Mouse (Mus musculus): Measurements from ENCODE around the gene Dhcr7. TPM values are rescaled to one million over a fixed set of nuclear protein-coding genes. Genes with fewer than 3 reads are reported as not detected.

The Dhcr7 gene
- polyA plus RNA-seq, 1 experiment from 2014 or later, result 57.2 TPM

DNA sequence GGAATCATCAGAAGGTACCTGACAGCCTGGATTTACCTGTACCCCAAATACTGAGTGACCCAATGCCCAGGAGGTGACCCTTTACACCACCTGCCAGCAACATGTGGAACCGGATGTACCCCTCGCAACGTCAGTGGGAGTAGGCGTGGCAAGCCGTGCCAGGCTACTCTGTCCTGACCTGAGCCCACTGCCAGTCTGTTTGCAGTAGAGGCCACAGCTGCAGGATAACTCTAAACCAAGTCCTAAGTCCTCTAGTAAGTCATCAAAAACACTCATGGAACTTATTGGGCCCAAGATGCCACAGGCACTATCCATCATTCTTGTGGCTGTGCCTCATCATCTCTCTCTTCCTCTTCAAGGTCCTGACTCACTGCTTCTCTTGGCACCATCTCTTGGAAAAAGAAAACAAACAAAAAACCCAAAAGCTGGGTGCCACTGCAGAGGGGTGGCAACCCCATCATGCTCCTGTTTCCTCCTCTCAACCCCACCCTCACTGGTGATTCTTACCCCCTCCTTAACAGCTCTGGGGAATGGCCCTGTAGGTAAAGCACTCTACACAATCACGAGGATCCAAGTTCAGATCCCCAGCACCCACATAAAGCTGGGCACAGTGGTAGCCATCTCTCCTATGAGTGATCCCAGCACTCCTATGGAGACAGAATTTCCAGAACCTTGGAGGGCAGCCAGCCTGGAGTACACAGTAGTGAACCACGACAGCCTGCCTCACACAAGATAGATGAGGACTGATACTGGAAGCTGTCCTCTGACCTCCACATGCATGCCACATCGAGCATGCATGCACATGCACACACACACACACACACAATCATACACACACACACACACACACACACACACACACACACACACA, 21.5 kb upstream of the Dhcr7 start:
- no peak overlapping the region for H3K4me2 ChIP-seq
- H3K4me3 ChIP-seq (replicated peaks), result no peak overlapping the region
- H3K27ac ChIP-seq (replicated peaks), result no peak overlapping the region
- no peak overlapping the region for H3K9ac ChIP-seq
- H3K4me1 ChIP-seq (replicated peaks), result 0 out of 2 replicates have a peak, but pooled peaks cover 4% of the 10 kb centered on the region
- WGBS (ENCODE audit: insufficient replicate concordance), result 72% methylated on average over 8 of the region's 8 CpGs
- no peaks in the 10 kb centered on the region for H3K27me3 ChIP-seq
- no peaks in the 10 kb centered on the region for H3K9me3 ChIP-seq (replicated peaks)
- H3K36me3 ChIP-seq (replicated peaks), result peaks cover 69% of the 10 kb centered on the region
- no peak for ATAC-seq (ENCODE audit: insufficient read depth)

GRCm38 (mm10) chr7:143805199-143805624, 17.7 kb upstream of the Dhcr7 start:
- Histone ChIP-seq H3K4me3 (replicated peaks) (no peak overlapping the region), H3K9ac (no peak overlapping the region), H3K9me3 (replicated peaks) (no peaks in the 10 kb centered on the region), H3K4me1 (replicated peaks) (0 out of 2 replicates have a peak, but pooled peaks cover 4% of the 10 kb centered on the region), H3K27me3 (no peaks in the 10 kb centered on the region), H3K36me3 (replicated peaks) (peaks cover 60% of the 10 kb centered on the region), H3K4me2 (no peak overlapping the region), H3K27ac (replicated peaks) (no peak overlapping the region)
- ATAC-seq (ENCODE audit: insufficient read depth), result no peak
- WGBS (ENCODE audit: insufficient replicate concordance), result 59% methylated on average over 5 of the region's 5 CpGs

DNA sequence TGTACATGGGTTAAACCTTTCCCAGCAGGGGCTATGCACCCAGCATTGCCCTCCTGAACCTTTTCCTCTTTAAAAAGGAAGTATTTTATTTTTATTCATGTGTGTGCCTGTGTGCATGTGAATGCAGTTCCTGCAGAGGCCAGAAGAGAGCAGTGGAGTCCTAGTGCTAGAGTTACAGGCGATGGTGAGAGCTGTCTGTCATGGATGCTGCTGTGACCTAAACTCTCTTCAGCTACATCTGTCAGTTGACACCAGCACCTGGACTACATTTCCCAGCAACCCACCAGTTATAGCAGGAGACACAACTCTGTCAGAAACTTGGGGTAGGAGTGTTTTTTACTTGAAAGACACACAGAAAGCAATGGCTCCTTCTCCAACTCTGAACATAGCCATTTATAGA, 14.0 kb upstream of the Dhcr7 start:
- Histone ChIP-seq H3K9me3 (replicated peaks) (no peaks in the 10 kb centered on the region), H3K4me3 (replicated peaks) (no peak overlapping the region), H3K9ac (no peak overlapping the region), H3K27ac (replicated peaks) (no peak overlapping the region), H3K4me1 (replicated peaks) (0 out of 2 replicates have a peak, but pooled peaks cover 4% of the 10 kb centered on the region), H3K4me2 (no peak overlapping the region), H3K27me3 (no peaks in the 10 kb centered on the region), H3K36me3 (replicated peaks) (peaks cover 69% of the 10 kb centered on the region)
- ATAC-seq (ENCODE audit: insufficient read depth), result no peak
- 49% methylated on average over 1 of the region's 1 CpGs for WGBS (ENCODE audit: insufficient replicate concordance)

GRCm38 (mm10) chr7:143819201-143819600, 3.7 kb upstream of the Dhcr7 start:
- WGBS (ENCODE audit: insufficient replicate concordance), result 64% methylated on average over 4 of the region's 4 CpGs
- H3K4me2 ChIP-seq, result no peak overlapping the region

DNA sequence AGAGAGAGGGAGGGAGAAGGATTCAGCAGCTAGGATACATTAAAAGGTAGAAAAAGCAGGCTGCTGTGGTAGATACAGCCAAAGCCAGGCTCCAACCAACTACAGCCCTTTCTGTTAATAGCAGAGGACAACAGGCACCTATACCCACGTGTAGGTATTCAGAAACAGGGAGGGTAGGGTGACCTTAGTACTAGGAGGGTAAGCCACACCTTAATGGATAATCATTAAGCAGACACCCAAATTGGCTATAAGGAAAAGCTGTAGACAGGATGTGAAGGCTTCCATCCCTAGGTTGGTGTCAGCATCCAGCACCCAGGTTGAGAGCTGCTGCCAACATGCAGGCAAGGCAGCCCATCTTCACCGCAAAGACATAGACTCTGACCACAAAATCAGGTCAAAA, 1.7 kb upstream of the Dhcr7 start:
- Histone ChIP-seq H3K4me3 (replicated peaks) (no peak overlapping the region), H3K9ac (no peak overlapping the region), H3K4me1 (replicated peaks) (peaks cover 28% of the 10 kb centered on the region), H3K27me3 (no peaks in the 10 kb centered on the region), H3K27ac (replicated peaks) (no peak overlapping the region), H3K4me2 (peak overlapping the region; percentile 75), H3K36me3 (replicated peaks) (0 out of 2 replicates have a peak, but pooled peaks cover 8% of the 10 kb centered on the region), H3K9me3 (replicated peaks) (no peaks in the 10 kb centered on the region)
- 69% methylated on average over 2 of the region's 2 CpGs for WGBS (ENCODE audit: insufficient replicate concordance)
- ATAC-seq (ENCODE audit: insufficient read depth), result no peak

More at GRCm38 (mm10) chr7:143819201-143819600, 3.7 kb upstream of the Dhcr7 start:
- Histone ChIP-seq H3K9me3 (replicated peaks) (no peaks in the 10 kb centered on the region), H3K36me3 (replicated peaks) (peaks cover 24% of the 10 kb centered on the region), H3K9ac (no peak overlapping the region), H3K4me1 (replicated peaks) (peaks cover 28% of the 10 kb centered on the region), H3K4me3 (replicated peaks) (no peak overlapping the region), H3K27ac (replicated peaks) (no peak overlapping the region), H3K27me3 (no peaks in the 10 kb centered on the region)
- no peak for ATAC-seq (ENCODE audit: insufficient read depth)

DNA sequence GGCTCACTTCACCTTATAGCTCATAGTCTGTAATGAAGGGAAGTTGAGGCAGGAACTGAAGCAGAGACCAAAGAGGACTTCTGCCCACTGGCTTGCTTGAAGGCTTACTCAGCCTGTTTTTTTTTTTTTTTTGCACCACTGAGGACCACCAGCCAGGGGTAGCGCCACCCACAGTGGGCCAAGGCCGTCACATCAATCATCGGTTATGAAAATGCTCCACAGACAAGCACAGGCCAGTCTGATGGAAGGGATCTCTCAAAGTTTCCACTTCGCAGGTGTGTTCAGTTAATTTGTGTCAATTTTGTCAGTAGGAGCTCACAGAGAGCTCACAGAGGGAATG, 291 bp downstream of the Dhcr7 start:
- H3K27ac ChIP-seq (replicated peaks), result peak overlapping the region; percentile 63
- peaks cover 26% of the 10 kb centered on the region for H3K4me1 ChIP-seq (replicated peaks)
- H3K4me3 ChIP-seq (replicated peaks), result peak overlapping the region; percentile 68
- no peaks in the 10 kb centered on the region for H3K27me3 ChIP-seq
- H3K4me2 ChIP-seq, result peak overlapping the region; percentile 75
- 0 out of 2 replicates have a peak, but pooled peaks have one; percentile 0 for ATAC-seq (ENCODE audit: insufficient read depth)
- no peaks in the 10 kb centered on the region for H3K9me3 ChIP-seq (replicated peaks)
- peak overlapping the region; percentile 42 for H3K9ac ChIP-seq
- 75% methylated on average over 4 of the region's 4 CpGs for WGBS (ENCODE audit: insufficient replicate concordance)
- H3K36me3 ChIP-seq (replicated peaks), result 0 out of 2 replicates have a peak, but pooled peaks cover 3% of the 10 kb centered on the region

DNA sequence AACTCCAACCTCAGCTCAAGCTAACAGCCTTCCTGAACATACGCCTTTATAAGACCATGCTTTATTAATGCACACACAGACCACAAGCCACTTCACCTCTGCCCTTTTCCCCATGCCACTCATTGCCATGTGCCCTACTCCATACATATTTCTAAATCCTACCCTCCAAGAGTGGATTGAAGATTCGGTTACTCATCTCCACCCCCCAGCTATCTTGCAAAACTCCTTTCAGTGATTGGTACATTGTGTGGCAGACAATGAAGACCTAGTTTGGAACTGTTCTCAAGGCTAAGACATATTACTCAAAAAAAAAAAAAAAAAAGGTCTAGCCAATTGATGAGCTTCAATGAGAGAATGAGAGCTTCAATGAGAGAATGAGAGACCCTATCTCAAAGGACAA, 4.0 kb downstream of the Dhcr7 start:
- 61% methylated on average over 2 of the region's 2 CpGs for WGBS (ENCODE audit: insufficient replicate concordance)
- no peak overlapping the region for H3K9ac ChIP-seq

GRCm38 (mm10) chr7:143829504-143830331, 6.8 kb downstream of the Dhcr7 start:
- peak overlapping the region; percentile 80 for H3K4me3 ChIP-seq (replicated peaks)
- H3K27ac ChIP-seq (replicated peaks), result peak overlapping the region; percentile 90
- ATAC-seq (ENCODE audit: insufficient read depth), result peak; percentile 93
- peaks cover 41% of the 10 kb centered on the region for H3K4me1 ChIP-seq (replicated peaks)
- peak overlapping the region; percentile 89 for H3K4me2 ChIP-seq
- WGBS (ENCODE audit: insufficient replicate concordance), result under 1% methylated on average over 37 of the region's 37 CpGs
- H3K9ac ChIP-seq, result peak overlapping the region; percentile 74
- no peaks in the 10 kb centered on the region for H3K9me3 ChIP-seq (replicated peaks)
- H3K27me3 ChIP-seq, result no peaks in the 10 kb centered on the region
- no peaks in the 10 kb centered on the region for H3K36me3 ChIP-seq (replicated peaks)

More for the DNA sequence above, 4.0 kb downstream of the Dhcr7 start:
- Histone ChIP-seq H3K4me3 (replicated peaks) (no peak overlapping the region), H3K4me1 (replicated peaks) (peaks cover 37% of the 10 kb centered on the region), H3K4me2 (no peak overlapping the region), H3K27ac (replicated peaks) (no peak overlapping the region), H3K36me3 (replicated peaks) (no peaks in the 10 kb centered on the region), H3K27me3 (no peaks in the 10 kb centered on the region), H3K9me3 (replicated peaks) (no peaks in the 10 kb centered on the region)
- no peak for ATAC-seq (ENCODE audit: insufficient read depth)

DNA sequence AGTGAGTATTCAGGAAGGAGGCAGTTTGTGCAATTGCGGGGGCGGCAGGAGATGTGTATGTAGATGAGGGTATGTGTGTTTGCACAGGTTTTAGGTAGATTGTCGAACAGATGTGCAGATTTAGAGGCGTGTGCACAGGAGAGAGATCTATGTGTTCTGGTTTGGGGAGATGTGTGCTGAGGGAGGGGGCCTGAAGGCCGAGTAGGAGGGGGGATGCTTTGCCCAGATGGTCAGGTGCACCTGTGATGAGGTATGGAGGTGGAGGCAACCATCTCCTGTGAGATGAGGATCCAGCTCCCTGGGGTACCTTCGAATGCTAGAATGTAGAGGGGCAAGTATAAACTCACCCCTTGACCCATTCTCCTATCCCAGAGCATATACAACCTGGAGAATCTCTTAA, 7.5 kb downstream of the Dhcr7 start:
- Histone ChIP-seq H3K27ac (replicated peaks) (0 out of 2 replicates have a peak overlapping the region, but pooled peaks have one; percentile 25), H3K4me1 (replicated peaks) (peaks cover 48% of the 10 kb centered on the region), H3K4me2 (peak overlapping the region; percentile 89), H3K9me3 (replicated peaks) (no peaks in the 10 kb centered on the region), H3K27me3 (no peaks in the 10 kb centered on the region), H3K4me3 (replicated peaks) (peak overlapping the region; percentile 80), H3K36me3 (replicated peaks) (no peaks in the 10 kb centered on the region), H3K9ac (peak overlapping the region; percentile 74)
- no peak; the same call in 1 of the 2 replicates for ATAC-seq (ENCODE audit: insufficient read depth)
- 9% methylated on average over 6 of the region's 6 CpGs for WGBS (ENCODE audit: insufficient replicate concordance)

- H3K27me3 ChIP-seq, result no peaks in the 10 kb centered on the region
- peaks cover 50% of the 10 kb centered on the region for H3K4me1 ChIP-seq (replicated peaks)
- no peaks in the 10 kb centered on the region for H3K9me3 ChIP-seq (replicated peaks)
- H3K4me3 ChIP-seq (replicated peaks), result no peak overlapping the region
- no peak overlapping the region for H3K4me2 ChIP-seq
- ATAC-seq (ENCODE audit: insufficient read depth), result no peak
- 0 out of 2 replicates have a peak overlapping the region, but pooled peaks have one; percentile 1 for H3K27ac ChIP-seq (replicated peaks)
- H3K9ac ChIP-seq, result no peak overlapping the region
- 0 out of 2 replicates have a peak, but pooled peaks cover 3% of the 10 kb centered on the region for H3K36me3 ChIP-seq (replicated peaks)
- WGBS (ENCODE audit: insufficient replicate concordance), result 67% methylated on average over 8 of the region's 8 CpGs
Measured at GRCm38 (mm10) chr7:143832196-143832595, 9.3 kb downstream of the Dhcr7 start.

- Histone ChIP-seq H3K36me3 (replicated peaks) (peaks cover 6% of the 10 kb centered on the region; the same call in 1 of the 2 replicates), H3K4me1 (replicated peaks) (peaks cover 50% of the 10 kb centered on the region), H3K9ac (no peak overlapping the region), H3K4me2 (no peak overlapping the region), H3K27ac (replicated peaks) (0 out of 2 replicates have a peak overlapping the region, but pooled peaks have one; percentile 1), H3K27me3 (no peaks in the 10 kb centered on the region), H3K4me3 (replicated peaks) (no peak overlapping the region), H3K9me3 (replicated peaks) (no peaks in the 10 kb centered on the region)
- 66% methylated on average over 2 of the region's 2 CpGs for WGBS (ENCODE audit: insufficient replicate concordance)
- ATAC-seq (ENCODE audit: insufficient read depth), result no peak
Measured at GRCm38 (mm10) chr7:143832611-143833010, 9.7 kb downstream of the Dhcr7 start.

All from liver, embryonic 15.5 days (tissue).